Mouse (Mus musculus): ENCODE data around the gene Acsl6.

GRCm38 (mm10) chr11:54296734-54297133 is 6.9 kb upstream of the Acsl6 start:
- TF ChIP-seq GATA1 (IDR thresholded peaks at IDR 0.05; ENCODE audit: borderline replicate concordance, low read length) = no peak
- no peak for TF ChIP-seq FLI1 (IDR thresholded peaks at IDR 0.05; ENCODE audit: low read length)

All from megakaryocyte, embryonic 14.5 days (primary cell).